Mouse (Mus musculus) stomach, postnatal 0 days (tissue): ENCODE measurements at regions not wholly inside any gene's neighbourhood (a gene's known extent, or its start where the extent isn't known, plus 50 kb on each side); places are given as distances from the start of the nearest gene placed in this dataset.

Source experiments
- CTCF ChIP-seq: IDR thresholded peaks from 2 replicates; pipeline ENCODE4 v1.5.1; 2016; ENCODE audit warnings: antibody characterized with exemption, low read depth, mild to moderate bottlenecking, moderate library complexity
- EP300 ChIP-seq: optimal IDR thresholded peaks from 2 replicates; pipeline ENCODE3; 2016; ENCODE audit warnings: antibody characterized with exemption

DNA sequence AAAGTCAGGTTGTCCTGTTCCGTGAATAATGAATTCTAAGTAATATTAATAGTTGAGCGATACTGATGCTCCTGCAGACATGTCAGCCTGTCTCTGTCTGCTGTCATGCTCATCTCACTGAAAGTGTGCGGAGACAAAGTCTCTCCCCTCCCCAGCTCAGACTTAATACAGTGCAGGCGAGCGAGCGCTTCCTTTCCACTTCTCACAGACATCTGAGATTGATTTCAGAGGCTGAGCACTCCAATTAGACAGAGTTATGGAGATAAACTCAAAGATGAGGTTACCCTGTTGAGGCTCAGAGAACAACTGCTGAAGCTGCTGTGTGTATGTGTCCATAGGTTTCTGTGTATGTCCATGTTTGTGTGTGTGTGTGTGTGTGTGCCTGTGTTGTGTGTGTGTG is 668.7 kb upstream of the 3110018I06Rik start:
- no peak for TF ChIP-seq EP300
- TF ChIP-seq CTCF: no peak
